Mouse (Mus musculus): ENCODE data around the gene Tut4.

DNA sequence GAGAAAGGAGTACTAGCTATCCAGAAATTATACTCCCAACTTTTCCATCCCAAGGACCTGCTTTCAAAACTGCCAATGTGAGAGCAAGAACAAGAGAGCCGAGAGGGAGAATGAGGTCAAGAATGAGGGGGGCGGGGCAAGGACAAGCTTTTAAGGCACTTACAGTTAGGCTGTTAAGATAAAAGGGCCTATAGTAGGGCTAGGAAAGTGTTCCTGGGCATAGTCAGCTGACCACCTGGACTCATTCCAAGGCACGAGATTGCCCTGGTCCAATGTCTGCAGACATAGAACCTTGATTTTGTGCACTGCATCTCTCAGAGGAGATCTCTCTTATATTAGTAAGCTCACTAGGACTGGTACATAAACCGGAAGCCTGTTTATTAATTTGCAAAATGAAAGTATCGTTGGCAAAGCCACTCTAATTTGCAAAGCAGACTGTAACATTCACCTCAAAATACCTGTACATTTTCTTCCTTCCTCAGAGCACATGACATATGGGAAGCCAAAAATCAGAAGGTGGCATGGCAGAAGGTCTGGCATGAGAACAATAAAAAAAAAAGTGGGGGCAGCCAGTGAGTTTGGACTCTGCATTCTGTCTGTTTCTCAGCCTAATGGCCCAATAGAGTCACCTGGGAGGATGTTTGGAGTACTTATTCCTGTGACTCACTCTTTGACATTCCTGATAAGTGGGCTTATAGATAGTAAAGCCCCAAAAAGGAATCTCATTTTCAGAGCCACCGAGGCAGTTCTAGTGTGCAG is 21.0 kb upstream of the Tut4 start:
- TF ChIP-seq CTCF (conservative IDR thresholded peaks at IDR 0.05; ENCODE audit: insufficient read depth, insufficient read length, low read depth, low read length) (no peak), POLR2A (IDR thresholded peaks at IDR 0.05; ENCODE audit: low read depth, low read length) (no peak)
